Mouse (Mus musculus) right cerebral cortex, postnatal 4 days (tissue): ENCODE results near the gene Pard6a.

Source experiments
- DNase-seq: peaks from one replicate; pipeline ENCODE4 v3.0.0-alpha.2; 2022

The Pard6a gene

GRCm38 (mm10) chr8:105702001-105702401 lies 1.1 kb downstream of the Pard6a start:
- DNase-seq, result no peak

- DNase-seq, result no peak
Observed at GRCm38 (mm10) chr8:105702731-105703415, 1.9 kb downstream of the Pard6a start.

GRCm38 (mm10) chr8:105704146-105704812 lies 3.3 kb downstream of the Pard6a start:
- DNase-seq, result no peak

- no peak for DNase-seq
Observed at GRCm38 (mm10) chr8:105704955-105705354, 4.0 kb downstream of the Pard6a start.

- no peak for DNase-seq
Observed at GRCm38 (mm10) chr8:105706426-105706825, 5.5 kb downstream of the Pard6a start.

GRCm38 (mm10) chr8:105707498-105708403 lies 6.8 kb downstream of the Pard6a start, which contains the start of the genes 4933405L10Rik and Enkd1:
TSS of gene 4933405L10Rik (plus strand) at chr8:105707655.
TSS of gene Enkd1 (minus strand) at chr8:105708210.
- peak; percentile 82 for DNase-seq

- DNase-seq, result no peak
Observed at GRCm38 (mm10) chr8:105708675-105709074, 7.7 kb downstream of the Pard6a start.

- DNase-seq, result no peak
Observed at GRCm38 (mm10) chr8:105709317-105709716, 8.4 kb downstream of the Pard6a start.

- DNase-seq, result no peak
Observed at GRCm38 (mm10) chr8:105712286-105712685, 11.3 kb downstream of the Pard6a start.

- DNase-seq, result peak; percentile 85
Observed at GRCm38 (mm10) chr8:105714139-105714538, 13.2 kb downstream of the Pard6a start.

GRCm38 (mm10) chr8:105715042-105715441 lies 14.1 kb downstream of the Pard6a start:
- no peak for DNase-seq

GRCm38 (mm10) chr8:105716302-105716945 lies 15.5 kb downstream of the Pard6a start:
- DNase-seq, result no peak

GRCm38 (mm10) chr8:105719637-105720036 lies 18.7 kb downstream of the Pard6a start:
- DNase-seq, result no peak

GRCm38 (mm10) chr8:105722861-105723260 lies 21.9 kb downstream of the Pard6a start:
- no peak for DNase-seq

- no peak for DNase-seq
Observed at GRCm38 (mm10) chr8:105725726-105726125, 24.8 kb downstream of the Pard6a start.

GRCm38 (mm10) chr8:105727397-105728124 lies 26.6 kb downstream of the Pard6a start:
- DNase-seq, result no peak

- no peak for DNase-seq
Observed at GRCm38 (mm10) chr8:105732186-105732585, 31.2 kb downstream of the Pard6a start.

- DNase-seq, result no peak
Observed at GRCm38 (mm10) chr8:105739216-105739615, 38.3 kb downstream of the Pard6a start.

- no peak for DNase-seq
Observed at GRCm38 (mm10) chr8:105743301-105743700, 42.4 kb downstream of the Pard6a start.

- DNase-seq, result peak; percentile 76
Observed at GRCm38 (mm10) chr8:105750606-105751005, 49.7 kb downstream of the Pard6a start.
